ENCODE assay signal across 15 mouse cellular contexts in genomic region chr2:152452101-152452781, GRCm38 (mm10). TPM values are rescaled to one million over a fixed set of nuclear protein-coding genes. Genes with fewer than 3 reads are reported as not detected.
DNase-seq lines count a peak whose midpoint lies in the region; ATAC-seq and TF ChIP-seq lines count a peak whose summit lies in the region.
"Had no signal": no experiment of that assay in that cellular context is flagged by ENCODE, and none has a peak within 500 bp of the region (broad histone marks: within the 10 kb centered on the region; RNA-seq: fewer than 3 reads in every experiment).

No protein-coding gene starts in this region.

- 77% methylated on average over 4 of the region's 4 CpGs for WGBS in kidney, embryonic 14.5 days
- WGBS in kidney, adult 2 months, result 81% methylated on average over 4 of the region's 4 CpGs

- H3K4me2 ChIP-seq in kidney, embryonic 14.5 days (replicated peaks; ENCODE audit: low read depth, low read length), result no peak overlapping the region
- H3K4me2 ChIP-seq: liver, embryonic 15.5 days; midbrain, embryonic 11.5 days; neural tube, embryonic 12.5 days had no signal

- no peak overlapping the region for H3K9ac ChIP-seq in kidney, embryonic 14.5 days (ENCODE audit: low read depth, low read length)
- H3K9ac ChIP-seq: liver, embryonic 15.5 days; neural tube, embryonic 12.5 days had no signal

- H3K27ac ChIP-seq in kidney, embryonic 14.5 days (ENCODE audit: low read depth, low read length), result no peak overlapping the region
- no peak overlapping the region for H3K27ac ChIP-seq in kidney, adult 2 months (ENCODE audit: insufficient read depth, low read depth, low read length)
- H3K27ac ChIP-seq: liver, embryonic 15.5 days; neural tube, embryonic 12.5 days had no signal

- DNase-seq in cerebellum, postnatal 10 days, result peak; percentile 66 to 76
- DNase-seq in cerebellum, postnatal 4 days (ENCODE audit: low spot score in 2 of 2), result no peak
- no peak for DNase-seq in kidney, adult 2 months
- DNase-seq in cerebellum, postnatal 36 days, result peak; percentile 27 to 52
- DNase-seq in heart, postnatal 36 days, result peak; percentile 31
- no peak for DNase-seq in natural killer cell, adult 2 months (ENCODE audit: low spot score in 2 of 2)
- no peak for DNase-seq in spleen, postnatal 14 days (ENCODE audit: low spot score in 2 of 2)
- DNase-seq: adrenal gland, postnatal 36 days; kidney, postnatal 4 days had no signal

- peaks cover 12% of the 10 kb centered on the region for H3K4me1 ChIP-seq in kidney, embryonic 14.5 days (ENCODE audit: control insufficient read depth, insufficient read depth, low read length)
- H3K4me1 ChIP-seq in kidney, adult 2 months (ENCODE audit: control insufficient read depth, insufficient read depth, low read length), result no peaks in the 10 kb centered on the region
- H3K4me1 ChIP-seq: liver, embryonic 15.5 days; neural tube, embryonic 12.5 days had no signal

- H3K36me3 ChIP-seq in kidney, embryonic 14.5 days (ENCODE audit: control insufficient read depth, insufficient read depth, low read length), result no peaks in the 10 kb centered on the region
- no peaks in the 10 kb centered on the region for H3K36me3 ChIP-seq in kidney, adult 2 months (ENCODE audit: control insufficient read depth, insufficient read depth, low read length)
- H3K36me3 ChIP-seq: liver, embryonic 15.5 days; neural tube, embryonic 12.5 days had no signal

- H3K9me3 ChIP-seq in kidney, embryonic 14.5 days (ENCODE audit: control insufficient read depth, low read length), result no peaks in the 10 kb centered on the region
- H3K9me3 ChIP-seq: liver, embryonic 15.5 days; neural tube, embryonic 12.5 days had no signal

- no peak for TF ChIP-seq CTCF in kidney, adult 2 months (conservative IDR thresholded peaks at IDR 0.05; ENCODE audit: insufficient read depth, insufficient read length, low read depth, low read length)

- intact Hi-C loops in heart, postnatal 36 days (cut with DNase I), result loop anchor here (5.0 kb wide), 1 partner anchor 135 kb away; no protein-coding TSS in a partner anchor

- H3K27me3 ChIP-seq in kidney, embryonic 14.5 days (ENCODE audit: control insufficient read depth, insufficient read depth, low read length), result no peaks in the 10 kb centered on the region; the same call in 1 of the 2 replicates
- H3K27me3 ChIP-seq in kidney, adult 2 months (replicated peaks; ENCODE audit: control insufficient read depth, insufficient read depth, low read length), result no peaks in the 10 kb centered on the region

- ATAC-seq in kidney, embryonic 14.5 days (ENCODE audit: low FRiP score, low TSS enrichment), result 0 out of 2 replicates have a peak, but pooled peaks have one; percentile 29

- no peak overlapping the region for H3K4me3 ChIP-seq in kidney, embryonic 14.5 days (ENCODE audit: low read length)
- no peak overlapping the region for H3K4me3 ChIP-seq in kidney, adult 2 months (ENCODE audit: insufficient read depth, low read depth, low read length)
- H3K4me3 ChIP-seq: liver, embryonic 15.5 days; neural tube, embryonic 12.5 days had no signal

- no peak for TF ChIP-seq POLR2A in kidney, adult 2 months (IDR thresholded peaks at IDR 0.05; ENCODE audit: low read depth, low read length)

RNA-seq across cellular contexts. Expression of gene Defb23, which starts 12.2 kb away (rescaled TPM):
- not detected in 2 replicates for polyA plus RNA-seq in kidney, embryonic 14.5 days (2014; fragmentation: Nextera tagmentation; extraction: Ambion mirVana)
- not detected in 2 replicates for polyA plus RNA-seq in kidney, adult 2 months (2012; rRNA removed)
- not detected for total RNA-seq in heart, postnatal 36 days (2021)
- total RNA-seq: adrenal gland, postnatal 36 days; ES-E14 had no signal
- polyA plus RNA-seq: cerebellum, adult 2 months; liver, embryonic 15.5 days; midbrain, embryonic 11.5 days; neural tube, embryonic 12.5 days had no signal

RNA-seq across cellular contexts. Expression of gene Defb20, which starts 24.6 kb away (rescaled TPM):
- not detected in 2 replicates for polyA plus RNA-seq in kidney, embryonic 14.5 days (2014; fragmentation: Nextera tagmentation; extraction: Ambion mirVana)
- polyA plus RNA-seq in kidney, adult 2 months (2012; rRNA removed), result not detected in 2 replicates
- total RNA-seq in heart, postnatal 36 days (2021), result not detected
- total RNA-seq: adrenal gland, postnatal 36 days; ES-E14 had no signal
- polyA plus RNA-seq: liver, embryonic 15.5 days; midbrain, embryonic 11.5 days; neural tube, embryonic 12.5 days had no signal

RNA-seq across cellular contexts. Expression of gene 6820408C15Rik, which starts 36.9 kb away (rescaled TPM):
- polyA plus RNA-seq in kidney, embryonic 14.5 days (2014; fragmentation: Nextera tagmentation; extraction: Ambion mirVana), result 0.37 TPM in 2 replicates
- 0.69 and 0.78 TPM in 2 replicates for polyA plus RNA-seq in kidney, adult 2 months (2012; rRNA removed)
- 1 to 10 TPM; 2.0 to 2.1 TPM for total RNA-seq in heart, postnatal 36 days (2021)

RNA-seq across cellular contexts. Expression of gene Zcchc3, which starts 37.4 kb away (rescaled TPM):
- 51.1 and 62.2 TPM in 2 replicates for polyA plus RNA-seq in kidney, embryonic 14.5 days (2014; fragmentation: Nextera tagmentation; extraction: Ambion mirVana)
- polyA plus RNA-seq in kidney, adult 2 months (2012; rRNA removed), result 3.8 and 4.3 TPM in 2 replicates
- 10 to 100 TPM in 1 of 2 experiments, 1 to 10 TPM in 1; 8.0 to 10.0 TPM for total RNA-seq in heart, postnatal 36 days (2021)

RNA-seq across cellular contexts. Expression of gene Defb22, which starts 37.7 kb away (rescaled TPM):
- polyA plus RNA-seq in kidney, embryonic 14.5 days (2014; fragmentation: Nextera tagmentation; extraction: Ambion mirVana), result not detected in 2 replicates
- polyA plus RNA-seq in kidney, adult 2 months (2012; rRNA removed), result not detected in 2 replicates
- total RNA-seq in heart, postnatal 36 days (2021), result not detected
- total RNA-seq: adrenal gland, postnatal 36 days; ES-E14 had no signal
- polyA plus RNA-seq: cerebellum, adult 2 months; liver, embryonic 15.5 days; midbrain, embryonic 11.5 days; neural tube, embryonic 12.5 days had no signal

Comparison
In these comparisons a context has a peak if more than half of its experiments do, and no peak if none do; other contexts are left out.
1. DNase-seq: peak in cerebellum, postnatal 10 days (2 of 2), cerebellum, postnatal 36 days (2 of 2) and heart, postnatal 36 days (2 of 2); none in cerebellum, postnatal 4 days (0 of 2), kidney, adult 2 months (single experiment), natural killer cell, adult 2 months (0 of 2) and spleen, postnatal 14 days (0 of 2).